Mouse (Mus musculus): ENCODE results near the gene Msh5. TPM values are rescaled to one million over a fixed set of nuclear protein-coding genes. Genes with fewer than 3 reads are reported as not detected.

The Msh5 gene
- total RNA-seq, 2 experiments from 2014 or later = 2.0 to 3.2 TPM

- no peak for DNase-seq
- intact Hi-C loops (cut with DNase I) = no loop called here
Observed at GRCm38 (mm10) chr17:35070556-35071229, 24.1 kb upstream of the Msh5 start.

DNA sequence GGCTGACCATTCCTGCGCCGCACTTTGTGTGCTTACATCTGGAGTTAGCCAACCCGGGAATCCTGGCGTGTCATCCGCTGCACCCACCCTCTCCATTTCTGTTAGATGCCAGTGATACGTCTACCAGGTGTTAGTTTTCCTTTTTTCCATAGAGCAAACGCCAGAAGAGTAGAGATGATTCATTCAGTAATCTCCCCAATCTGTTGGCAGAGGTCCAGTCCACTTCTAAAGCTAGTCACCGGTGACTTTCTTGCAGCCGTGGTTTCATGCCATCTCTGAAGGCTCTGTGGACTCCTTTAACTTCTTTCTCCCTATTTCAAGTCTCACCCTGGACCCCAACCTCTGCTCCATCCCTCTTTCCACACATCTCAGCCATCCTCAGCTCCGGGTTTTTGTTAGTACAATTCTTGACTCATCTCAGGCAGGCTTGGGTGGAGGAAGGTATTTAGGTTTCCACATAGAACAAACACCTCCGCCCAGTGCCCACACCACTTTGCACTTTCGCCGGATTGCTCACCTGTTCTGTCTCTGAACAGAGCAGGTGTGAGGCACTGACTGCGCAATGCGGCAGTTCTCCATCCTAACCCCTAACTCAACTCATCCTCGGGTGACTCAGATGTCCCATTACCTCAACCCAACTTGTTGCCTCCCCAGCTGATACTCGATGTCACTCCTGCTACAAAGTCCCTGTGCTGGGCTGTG is 21.8 kb upstream of the Msh5 start:
- intact Hi-C loops (cut with DNase I) = no loop called here
- no peak for DNase-seq

DNA sequence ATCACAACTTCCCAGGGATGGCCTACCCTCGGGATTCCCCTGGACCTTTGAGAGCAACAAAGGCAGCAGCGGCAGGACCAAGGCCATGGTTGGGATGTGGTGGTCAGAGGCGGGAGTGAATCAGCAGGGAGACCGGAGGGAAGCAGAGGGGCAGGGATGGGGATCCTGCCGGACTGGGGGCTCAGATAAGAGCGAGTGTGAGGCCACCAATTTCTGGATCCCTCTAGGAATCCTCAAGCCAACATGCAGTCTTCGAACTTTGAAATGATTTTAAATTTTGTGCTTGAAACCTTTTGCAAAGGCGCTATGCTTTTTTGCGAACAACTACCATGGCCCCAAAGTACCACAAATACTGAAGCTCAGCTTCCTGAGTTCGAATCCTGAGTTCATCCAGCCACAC is 19.5 kb upstream of the Msh5 start, which contains the start of gene Mpig6b:
TSS of gene Mpig6b (minus strand) at position 101 of the 400 bp plus-strand sequence.
- no peak for DNase-seq
- intact Hi-C loops (cut with DNase I) = no loop called here

GRCm38 (mm10) chr17:35064951-35065947 is 18.7 kb upstream of the Msh5 start, which contains the start of gene Ly6g6c:
Gene Ly6g6c (plus strand): TSS chr17:35065388.
- no peak for DNase-seq
- intact Hi-C loops (cut with DNase I) = no loop called here

- DNase-seq = no peak
- intact Hi-C loops (cut with DNase I) = no loop called here
Observed at GRCm38 (mm10) chr17:35064378-35064877, 17.9 kb upstream of the Msh5 start.

DNA sequence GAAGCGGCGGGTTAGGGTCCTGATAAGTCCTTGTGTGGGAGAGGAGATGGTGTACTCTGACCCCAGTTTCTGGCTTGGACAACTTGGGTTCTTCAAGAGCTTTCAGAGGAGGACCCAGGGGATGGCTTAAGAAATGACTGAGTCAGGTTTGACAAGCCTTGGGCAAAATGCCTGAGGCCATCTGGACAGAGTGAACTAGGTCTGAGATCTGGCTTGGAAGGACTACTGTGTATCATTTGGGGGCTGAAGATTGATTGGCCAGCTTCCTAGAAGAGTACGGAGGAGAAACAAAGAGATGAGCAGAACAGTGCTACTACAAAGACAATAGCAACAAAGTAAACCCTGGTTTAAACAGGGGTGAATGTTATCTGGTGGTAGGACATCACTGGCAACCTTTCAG is 16.9 kb upstream of the Msh5 start:
- peak; percentile 70 for DNase-seq
- intact Hi-C loops (cut with DNase I) = no loop called here

DNA sequence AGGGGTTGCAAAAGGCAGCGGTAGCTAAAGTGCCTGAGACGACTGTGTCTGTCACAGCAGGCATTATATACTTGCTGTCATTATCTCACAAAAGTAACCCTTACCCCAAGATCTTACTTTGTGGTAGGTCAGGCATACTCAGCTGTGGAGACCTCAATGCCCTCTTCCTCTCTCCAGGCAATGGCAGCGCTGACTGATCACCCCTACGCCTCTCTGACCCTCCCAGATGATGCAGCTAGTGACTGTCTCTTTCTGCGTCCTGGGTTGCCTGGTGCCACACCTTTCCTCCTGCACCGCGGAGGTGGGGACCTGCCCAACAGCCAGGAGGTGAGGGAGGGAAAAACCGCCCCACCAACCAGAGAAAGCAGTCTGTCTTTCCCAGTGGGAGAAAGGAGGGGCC is 14.8 kb upstream of the Msh5 start:
- intact Hi-C loops (cut with DNase I) = no loop called here
- no peak for DNase-seq

- intact Hi-C loops (cut with DNase I) = no loop called here
- no peak for DNase-seq
Observed at GRCm38 (mm10) chr17:35060737-35061297, 14.3 kb upstream of the Msh5 start.

GRCm38 (mm10) chr17:35060071-35060470 is 13.5 kb upstream of the Msh5 start:
- intact Hi-C loops (cut with DNase I) = no loop called here

GRCm38 (mm10) chr17:35058911-35059892 is 12.7 kb upstream of the Msh5 start, which contains the start of gene Ddah2:
Gene Ddah2 (plus strand): TSS chr17:35059035.
- intact Hi-C loops (cut with DNase I) = loop anchor here (1.0 kb wide), 1 partner anchor 38 kb away; no protein-coding TSS in a partner anchor
- peak; percentile 97 for DNase-seq

More at GRCm38 (mm10) chr17:35060071-35060470, 13.5 kb upstream of the Msh5 start:
- no peak for DNase-seq

DNA sequence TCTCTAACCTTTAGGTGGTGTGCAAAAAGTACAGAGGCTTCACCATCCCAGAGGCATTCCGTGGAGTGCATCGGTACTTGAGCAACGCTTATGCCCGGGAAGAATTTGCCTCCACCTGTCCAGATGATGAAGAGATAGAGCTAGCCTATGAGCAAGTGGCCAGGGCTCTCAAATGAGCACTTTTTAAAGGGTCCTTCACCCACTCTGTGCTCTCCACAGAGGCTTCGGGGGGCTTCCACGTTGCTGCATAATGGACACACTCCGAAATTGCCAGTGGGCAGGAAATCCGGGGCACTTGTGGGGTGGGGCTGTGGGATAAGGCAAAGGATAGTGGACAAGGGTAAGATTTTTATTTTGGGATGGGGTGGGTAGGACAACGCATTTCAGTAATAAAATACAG is 11.8 kb upstream of the Msh5 start:
- intact Hi-C loops (cut with DNase I) = no loop called here
- DNase-seq = no peak

- no peak for DNase-seq
- intact Hi-C loops (cut with DNase I) = no loop called here
Observed at GRCm38 (mm10) chr17:35057090-35057489, 10.5 kb upstream of the Msh5 start.

DNA sequence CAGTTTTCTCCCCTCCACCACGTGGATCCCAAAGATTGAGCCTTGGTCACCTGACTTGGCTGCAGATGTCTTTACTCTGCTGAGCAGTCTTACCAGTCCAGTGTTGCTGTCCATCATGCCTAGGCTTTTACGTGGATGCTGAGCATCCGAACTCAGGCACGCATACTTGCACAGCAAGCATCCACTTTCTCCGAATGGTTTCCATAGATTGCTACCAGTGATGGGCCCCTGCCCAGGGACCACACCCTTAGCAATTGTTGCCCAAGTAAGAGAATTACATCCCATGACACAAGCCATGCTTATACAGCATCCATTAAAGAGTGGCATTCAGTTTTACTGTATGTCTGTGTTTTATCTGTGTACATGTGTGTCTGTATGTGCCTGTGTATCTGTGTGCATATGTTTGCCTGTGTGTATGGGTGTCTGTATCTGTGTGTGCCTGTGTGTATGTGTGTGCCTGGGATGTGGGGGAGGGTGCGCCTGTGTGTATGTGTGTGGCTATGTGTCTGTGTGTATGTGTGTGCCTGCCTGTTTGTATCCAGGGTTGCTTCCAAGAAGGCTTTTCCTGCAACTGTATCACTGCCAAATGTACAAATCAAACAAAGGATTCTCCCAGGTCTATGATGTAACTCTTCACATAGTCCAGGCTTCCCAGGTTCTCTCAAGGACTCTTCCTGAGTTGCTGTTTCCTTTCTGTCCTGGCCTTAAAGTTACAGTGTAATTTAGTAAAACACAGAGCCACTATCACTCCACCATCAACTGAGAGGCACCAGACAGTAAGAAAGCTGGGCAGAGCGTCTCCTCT is 9.3 kb upstream of the Msh5 start:
- intact Hi-C loops (cut with DNase I) = no loop called here
- DNase-seq = no peak

- intact Hi-C loops (cut with DNase I) = no loop called here
- DNase-seq = no peak
Observed at GRCm38 (mm10) chr17:35052271-35052798, 5.8 kb upstream of the Msh5 start.

- intact Hi-C loops (cut with DNase I) = no loop called here
- DNase-seq = peak; percentile 86
Observed at GRCm38 (mm10) chr17:35051156-35052086, 4.9 kb upstream of the Msh5 start.

- peak; percentile 61 for DNase-seq
- intact Hi-C loops (cut with DNase I) = no loop called here
Observed at GRCm38 (mm10) chr17:35050126-35050750, 3.7 kb upstream of the Msh5 start.

All from left cerebral cortex, postnatal 4 days (tissue).